Mouse (Mus musculus): ENCODE data around the gene Leng8. TPM values are rescaled to one million over a fixed set of nuclear protein-coding genes. Genes with fewer than 3 reads are reported as not detected.
A peak's percentile ranks its signal among the peaks of the same experiment; 100 is the strongest.
"Not testable (repeated sequence)": the region's sequence is repeated elsewhere in the genome, so short reads cannot be mapped to it uniquely, and the experiment has no call there.

The Leng8 gene
- polyA plus RNA-seq, 1 experiment from 2014 or later = 54.4 TPM

- ATAC-seq (ENCODE audit: low FRiP score) (peak; percentile 17), DNase-seq (ENCODE audit: low spot score) (peak; percentile 18)
- H3K9ac ChIP-seq (ENCODE audit: low read depth, low read length) = peak overlapping the region; percentile 75
- peak overlapping the region; percentile 73 for H3K4me3 ChIP-seq (ENCODE audit: low read depth, low read length)
- peak overlapping the region; percentile 90 for H3K4me2 ChIP-seq (replicated peaks; ENCODE audit: low read depth, low read length)
- peaks cover 5% of the 10 kb centered on the region; the same call in 1 of the 2 replicates for H3K4me1 ChIP-seq (replicated peaks; ENCODE audit: control insufficient read depth, insufficient read depth, low read length)
- H3K27ac ChIP-seq (ENCODE audit: low read depth, low read length) = peak overlapping the region; percentile 82
- H3K9me3 ChIP-seq (ENCODE audit: control insufficient read depth, low read length) = no peaks in the 10 kb centered on the region
- peaks cover 13% of the 10 kb centered on the region for H3K27me3 ChIP-seq (ENCODE audit: control insufficient read depth, insufficient read depth, low read length)
- H3K36me3 ChIP-seq (ENCODE audit: control insufficient read depth, insufficient read depth, low read length) = peaks cover 21% of the 10 kb centered on the region
- WGBS = 30% methylated on average over 18 of the region's 18 CpGs
These were observed 11.7 kb downstream of the Leng8 start for GRCm38 (mm10) chr7:4148341-4149208.

GRCm38 (mm10) chr7:4149209-4150054, 12.6 kb downstream of the Leng8 start:
- Histone ChIP-seq H3K9ac (ENCODE audit: low read depth, low read length) (peak overlapping the region; percentile 75), H3K4me2 (replicated peaks; ENCODE audit: low read depth, low read length) (peak overlapping the region; percentile 90), H3K36me3 (ENCODE audit: control insufficient read depth, insufficient read depth, low read length) (peaks cover 14% of the 10 kb centered on the region), H3K4me3 (ENCODE audit: low read depth, low read length) (peak overlapping the region; percentile 73), H3K27ac (ENCODE audit: low read depth, low read length) (peak overlapping the region; percentile 82), H3K27me3 (ENCODE audit: control insufficient read depth, insufficient read depth, low read length) (peaks cover 13% of the 10 kb centered on the region), H3K4me1 (replicated peaks; ENCODE audit: control insufficient read depth, insufficient read depth, low read length) (peaks cover 5% of the 10 kb centered on the region; the same call in 1 of the 2 replicates), H3K9me3 (ENCODE audit: control insufficient read depth, low read length) (no peaks in the 10 kb centered on the region)
- DNase-seq (ENCODE audit: low spot score) (peak; percentile 79), ATAC-seq (ENCODE audit: low FRiP score) (peak; percentile 73)
- WGBS = under 1% methylated on average over 64 of the region's 64 CpGs

- peak; percentile 39 for ATAC-seq (ENCODE audit: low FRiP score)
- H3K9ac ChIP-seq (ENCODE audit: low read depth, low read length) = peak within 1 kb of the TSS; percentile 75
These were observed 13.3 kb downstream of the Leng8 start, which contains the start of gene Leng9 for GRCm38 (mm10) chr7:4150059-4150541. TSS of gene Leng9 (minus strand) at chr7:4150374.

GRCm38 (mm10) chr7:4150811-4151221, 14.0 kb downstream of the Leng8 start:
- Histone ChIP-seq H3K9ac (ENCODE audit: low read depth, low read length) (no peak overlapping the region), H3K4me1 (replicated peaks; ENCODE audit: control insufficient read depth, insufficient read depth, low read length) (peaks cover 5% of the 10 kb centered on the region; the same call in 1 of the 2 replicates), H3K27me3 (ENCODE audit: control insufficient read depth, insufficient read depth, low read length) (peaks cover 13% of the 10 kb centered on the region), H3K27ac (ENCODE audit: low read depth, low read length) (no peak overlapping the region), H3K4me2 (replicated peaks; ENCODE audit: low read depth, low read length) (0 out of 2 replicates have a peak overlapping the region, but pooled peaks have one; percentile 9), H3K36me3 (ENCODE audit: control insufficient read depth, insufficient read depth, low read length) (peaks cover 8% of the 10 kb centered on the region), H3K9me3 (ENCODE audit: control insufficient read depth, low read length) (no peaks in the 10 kb centered on the region), H3K4me3 (ENCODE audit: low read depth, low read length) (peak overlapping the region; percentile 3; the same call in 1 of the 2 replicates)
- no peak for ATAC-seq (ENCODE audit: low FRiP score)
- 11% methylated on average over 14 of the region's 14 CpGs for WGBS
- no peak for DNase-seq (ENCODE audit: low spot score)

More at GRCm38 (mm10) chr7:4150059-4150541, 13.3 kb downstream of the Leng8 start, which contains the start of gene Leng9:
- H3K36me3 ChIP-seq (ENCODE audit: control insufficient read depth, insufficient read depth, low read length) = peaks cover 11% of the 10 kb centered on the region
- peak within 1 kb of the TSS; percentile 73 for H3K4me3 ChIP-seq (ENCODE audit: low read depth, low read length)
- 1% methylated on average over 14 of the region's 14 CpGs for WGBS
- no peaks in the 10 kb centered on the region for H3K9me3 ChIP-seq (ENCODE audit: control insufficient read depth, low read length)
- peak within 1 kb of the TSS; percentile 90 for H3K4me2 ChIP-seq (replicated peaks; ENCODE audit: low read depth, low read length)
- H3K27me3 ChIP-seq (ENCODE audit: control insufficient read depth, insufficient read depth, low read length) = peaks cover 13% of the 10 kb centered on the region
- peak within 1 kb of the TSS; percentile 82 for H3K27ac ChIP-seq (ENCODE audit: low read depth, low read length)
- peaks cover 5% of the 10 kb centered on the region; the same call in 1 of the 2 replicates for H3K4me1 ChIP-seq (replicated peaks; ENCODE audit: control insufficient read depth, insufficient read depth, low read length)
- no peak for DNase-seq (ENCODE audit: low spot score)

GRCm38 (mm10) chr7:4151241-4151640, 14.4 kb downstream of the Leng8 start:
- Histone ChIP-seq H3K36me3 (ENCODE audit: control insufficient read depth, insufficient read depth, low read length) (peaks cover 8% of the 10 kb centered on the region), H3K4me1 (replicated peaks; ENCODE audit: control insufficient read depth, insufficient read depth, low read length) (peaks cover 5% of the 10 kb centered on the region; the same call in 1 of the 2 replicates), H3K4me2 (replicated peaks; ENCODE audit: low read depth, low read length) (no peak overlapping the region), H3K27ac (ENCODE audit: low read depth, low read length) (no peak overlapping the region), H3K9me3 (ENCODE audit: control insufficient read depth, low read length) (no peaks in the 10 kb centered on the region), H3K4me3 (ENCODE audit: low read depth, low read length) (0 out of 2 replicates have a peak overlapping the region, but pooled peaks have one; percentile 3), H3K27me3 (ENCODE audit: control insufficient read depth, insufficient read depth, low read length) (peaks cover 13% of the 10 kb centered on the region), H3K9ac (ENCODE audit: low read depth, low read length) (no peak overlapping the region; the same call in 1 of the 2 replicates)
- no peak for DNase-seq (ENCODE audit: low spot score)
- 18% methylated on average over 22 of the region's 22 CpGs for WGBS
- no peak for ATAC-seq (ENCODE audit: low FRiP score)

- no peak for DNase-seq (ENCODE audit: low spot score)
These were observed 17.5 kb downstream of the Leng8 start for GRCm38 (mm10) chr7:4154356-4154755.

GRCm38 (mm10) chr7:4154976-4155375, 18.1 kb downstream of the Leng8 start:
- peaks cover 13% of the 10 kb centered on the region for H3K27me3 ChIP-seq (ENCODE audit: control insufficient read depth, insufficient read depth, low read length)
- ATAC-seq (ENCODE audit: low FRiP score) (no peak), DNase-seq (ENCODE audit: low spot score) (no peak)
- H3K9me3 ChIP-seq (ENCODE audit: control insufficient read depth, low read length) = no peaks in the 10 kb centered on the region
- H3K4me1 ChIP-seq (replicated peaks; ENCODE audit: control insufficient read depth, insufficient read depth, low read length) = no peaks in the 10 kb centered on the region
- H3K27ac ChIP-seq (ENCODE audit: low read depth, low read length) = no peak overlapping the region
- no peak overlapping the region for H3K9ac ChIP-seq (ENCODE audit: low read depth, low read length)
- H3K4me2 ChIP-seq (replicated peaks; ENCODE audit: low read depth, low read length) = no peak overlapping the region
- H3K4me3 ChIP-seq (ENCODE audit: low read depth, low read length) = no peak overlapping the region
- WGBS = 31% methylated on average over 4 of the region's 4 CpGs
- no peaks in the 10 kb centered on the region for H3K36me3 ChIP-seq (ENCODE audit: control insufficient read depth, insufficient read depth, low read length)

More at GRCm38 (mm10) chr7:4154356-4154755, 17.5 kb downstream of the Leng8 start:
- H3K27ac ChIP-seq (ENCODE audit: low read depth, low read length) = no peak overlapping the region
- H3K9me3 ChIP-seq (ENCODE audit: control insufficient read depth, low read length) = no peaks in the 10 kb centered on the region
- H3K4me2 ChIP-seq (replicated peaks; ENCODE audit: low read depth, low read length) = no peak overlapping the region
- no peak overlapping the region for H3K4me3 ChIP-seq (ENCODE audit: low read depth, low read length)
- H3K4me1 ChIP-seq (replicated peaks; ENCODE audit: control insufficient read depth, insufficient read depth, low read length) = no peaks in the 10 kb centered on the region
- no peaks in the 10 kb centered on the region for H3K36me3 ChIP-seq (ENCODE audit: control insufficient read depth, insufficient read depth, low read length)
- no peak overlapping the region for H3K9ac ChIP-seq (ENCODE audit: low read depth, low read length)
- ATAC-seq (ENCODE audit: low FRiP score) = no peak
- peaks cover 13% of the 10 kb centered on the region for H3K27me3 ChIP-seq (ENCODE audit: control insufficient read depth, insufficient read depth, low read length)
- 72% methylated on average over 5 of the region's 5 CpGs for whole genome bisulfite sequencing

GRCm38 (mm10) chr7:4161596-4161995, 24.8 kb downstream of the Leng8 start:
- H3K4me3 ChIP-seq (ENCODE audit: low read depth, low read length); H3K36me3 ChIP-seq (ENCODE audit: control insufficient read depth, insufficient read depth, low read length); H3K9ac ChIP-seq (ENCODE audit: low read depth, low read length); H3K9me3 ChIP-seq (ENCODE audit: control insufficient read depth, low read length); H3K27me3 ChIP-seq (ENCODE audit: control insufficient read depth, insufficient read depth, low read length); H3K4me1 ChIP-seq (replicated peaks; ENCODE audit: control insufficient read depth, insufficient read depth, low read length); ATAC-seq (ENCODE audit: low FRiP score); H3K27ac ChIP-seq (ENCODE audit: low read depth, low read length); H3K4me2 ChIP-seq (replicated peaks; ENCODE audit: low read depth, low read length); DNase-seq (ENCODE audit: low spot score): not testable (repeated sequence)
- 93% methylated on average over 4 of the region's 4 CpGs for WGBS

All from hindbrain, embryonic 11.5 days (tissue).